Mouse (Mus musculus) heart, embryonic 12.5 days (tissue): ENCODE measurements at regions not wholly inside any gene's neighbourhood (a gene's known extent, or its start where the extent isn't known, plus 50 kb on each side); places are given as distances from the start of the nearest gene placed in this dataset.

Experiments
- ATAC-seq: fragments of 200-750 bp; cut with Nextera tagmentation; 2 replicates; pipeline ENCODE4 v1.8.0; 2017; ENCODE audit warnings: moderate TSS enrichment, moderate library complexity; ENCODE audit not compliant: insufficient number of reproducible peaks, low FRiP score
- H3K27ac ChIP-seq: fragments of 300-500 bp; sonication (generic); 2 replicates; pipeline ENCODE4 v1.5.1; 2016; ENCODE audit warnings: mild to moderate bottlenecking, moderate library complexity; ENCODE audit not compliant: poor library complexity, severe bottlenecking
- H3K27me3 ChIP-seq: fragments of 300-500 bp; sonication (generic); replicated peaks from 2 replicates; pipeline ENCODE4 v1.6.1; 2016; ENCODE audit warnings: mild to moderate bottlenecking, moderate library complexity
- H3K36me3 ChIP-seq: fragments of 300-500 bp; sonication (generic); 2 replicates; pipeline ENCODE4 v1.6.1; 2016; ENCODE audit warnings: mild to moderate bottlenecking, moderate library complexity
- H3K4me1 ChIP-seq: fragments of 300-500 bp; sonication (generic); replicated peaks from 2 replicates; pipeline ENCODE4 v1.6.1; 2016; ENCODE audit warnings: mild to moderate bottlenecking
- H3K4me2 ChIP-seq: fragments of 300-500 bp; sonication (generic); 2 replicates; pipeline ENCODE4 v1.6.1; 2016; ENCODE audit warnings: mild to moderate bottlenecking, moderate library complexity
- H3K4me3 ChIP-seq: fragments of 300-500 bp; sonication (generic); 2 replicates; pipeline ENCODE4 v1.5.1; 2016; ENCODE audit warnings: mild to moderate bottlenecking
- H3K9ac ChIP-seq: fragments of 300-500 bp; sonication (generic); 2 replicates; pipeline ENCODE4 v1.6.1; 2016; ENCODE audit warnings: mild to moderate bottlenecking, moderate library complexity
- H3K9me3 ChIP-seq: fragments of 300-500 bp; sonication (generic); replicated peaks from 2 replicates; pipeline ENCODE4 v1.6.1; 2016; ENCODE audit warnings: mild to moderate bottlenecking, moderate library complexity
- WGBS: fragments of 180-500 bp; shearing (Covaris S2); methylation state at CpG from one replicate; pipeline ENCODE4 v1.1.7; 2016; 5-methylcytosine and 5-hydroxymethylcytosine counted together

DNA sequence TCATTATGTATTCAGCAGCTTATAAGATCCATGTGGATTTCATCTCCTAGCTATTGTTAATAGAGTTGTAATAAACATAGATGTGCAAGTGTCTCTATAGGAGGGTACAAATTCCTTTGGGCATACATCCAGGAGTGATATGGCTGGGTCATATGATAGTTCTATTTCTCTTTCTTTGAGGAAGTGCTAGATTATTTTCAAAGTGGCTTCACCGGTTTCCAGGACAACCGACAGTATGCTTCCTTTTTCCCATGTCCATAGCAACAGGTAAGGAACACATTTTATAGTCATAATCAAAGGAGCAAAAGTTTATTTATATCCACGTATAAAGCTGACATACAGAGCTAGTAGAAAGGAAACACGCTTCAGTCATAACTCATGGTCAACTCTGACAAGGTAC, 710.2 kb upstream of the Tenm4 start:
- no peaks in the 10 kb centered on the region for H3K4me1 ChIP-seq
- H3K27ac ChIP-seq, result no peak overlapping the region
- no peak overlapping the region for H3K9ac ChIP-seq
- 76% methylated on average over 4 of the region's 4 CpGs for WGBS
- H3K4me2 ChIP-seq, result no peak overlapping the region
- ATAC-seq, result no peak
- no peak overlapping the region for H3K4me3 ChIP-seq
- no peaks in the 10 kb centered on the region for H3K27me3 ChIP-seq
- no peaks in the 10 kb centered on the region for H3K36me3 ChIP-seq
- no peaks in the 10 kb centered on the region for H3K9me3 ChIP-seq

DNA sequence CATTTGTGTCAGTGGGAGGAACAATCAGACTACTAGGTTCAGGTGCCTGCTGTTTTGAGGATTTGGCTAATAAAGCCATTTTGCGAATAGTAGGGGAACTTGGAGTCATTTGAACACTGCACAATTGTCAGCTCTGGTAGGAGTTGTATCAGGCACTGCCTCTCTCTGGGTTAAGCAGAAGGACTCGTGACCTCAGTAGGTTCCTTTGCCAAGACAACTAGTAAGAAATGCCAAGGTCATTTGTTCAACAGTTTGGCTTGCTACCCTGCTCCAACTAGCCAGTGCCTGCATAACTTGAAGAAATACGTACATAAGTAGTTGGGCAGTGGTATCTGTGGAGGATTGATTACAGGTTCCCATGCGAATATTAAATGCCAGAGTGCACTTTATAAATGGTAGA, 705.5 kb upstream of the Tenm4 start:
- WGBS, result 77% methylated on average over 4 of the region's 4 CpGs

DNA sequence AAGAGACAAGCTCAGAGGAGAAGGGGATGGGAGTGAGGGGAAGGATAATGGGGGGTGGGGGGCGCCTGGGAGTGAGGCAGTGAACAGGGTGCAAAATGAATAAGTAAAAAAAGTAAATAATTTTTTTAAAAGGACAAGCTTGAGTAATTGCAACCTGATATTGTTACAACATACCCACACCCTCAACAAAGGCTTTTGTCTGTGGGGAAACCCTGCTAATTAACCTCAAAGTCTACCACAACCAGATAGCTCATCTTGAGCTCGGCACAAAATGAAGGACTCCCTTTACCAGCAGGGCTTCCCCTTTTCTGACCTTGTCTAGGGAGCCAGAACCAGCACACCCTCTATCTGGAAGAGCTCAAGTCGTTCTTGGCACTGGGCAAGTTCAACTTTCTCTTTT, 704.0 kb upstream of the Tenm4 start:
- ATAC-seq, result no peak
- Histone ChIP-seq H3K36me3 (no peaks in the 10 kb centered on the region), H3K4me3 (no peak overlapping the region), H3K4me1 (no peaks in the 10 kb centered on the region), H3K9me3 (no peaks in the 10 kb centered on the region), H3K4me2 (no peak overlapping the region), H3K27ac (no peak overlapping the region), H3K27me3 (no peaks in the 10 kb centered on the region), H3K9ac (no peak overlapping the region)
- 37% methylated on average over 3 of the region's 3 CpGs for WGBS

More for the DNA sequence above, 705.5 kb upstream of the Tenm4 start:
- no peak for ATAC-seq
- Histone ChIP-seq H3K9ac (no peak overlapping the region), H3K27me3 (no peaks in the 10 kb centered on the region), H3K9me3 (no peaks in the 10 kb centered on the region), H3K4me2 (no peak overlapping the region), H3K27ac (no peak overlapping the region), H3K36me3 (no peaks in the 10 kb centered on the region), H3K4me1 (no peaks in the 10 kb centered on the region), H3K4me3 (no peak overlapping the region)

DNA sequence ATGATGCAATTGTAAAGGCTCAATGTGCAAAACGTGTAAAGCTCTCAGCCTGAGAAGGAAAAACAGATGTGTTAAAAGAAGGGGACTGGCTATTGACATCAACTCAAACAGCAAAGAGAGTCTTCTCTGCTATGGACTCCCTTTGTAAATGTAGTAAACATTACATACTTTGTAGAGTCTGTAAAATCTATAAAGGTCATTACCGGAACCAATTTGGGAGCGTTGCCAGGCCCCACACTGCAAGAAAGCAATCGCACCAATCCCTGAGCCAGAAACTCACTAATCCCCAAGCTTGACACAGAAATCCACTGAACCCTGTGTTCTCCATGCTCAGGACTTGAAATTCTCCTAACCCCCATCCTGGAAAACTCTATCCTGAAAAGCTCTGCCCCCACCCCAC, 697.2 kb upstream of the Tenm4 start:
- H3K9ac ChIP-seq, result no peak overlapping the region
- no peaks in the 10 kb centered on the region for H3K4me1 ChIP-seq
- 85% methylated on average over 4 of the region's 4 CpGs for WGBS
- no peaks in the 10 kb centered on the region for H3K36me3 ChIP-seq
- H3K27ac ChIP-seq, result no peak overlapping the region
- ATAC-seq, result no peak
- H3K9me3 ChIP-seq, result no peaks in the 10 kb centered on the region
- H3K4me3 ChIP-seq, result no peak overlapping the region
- no peaks in the 10 kb centered on the region for H3K27me3 ChIP-seq
- H3K4me2 ChIP-seq, result no peak overlapping the region

DNA sequence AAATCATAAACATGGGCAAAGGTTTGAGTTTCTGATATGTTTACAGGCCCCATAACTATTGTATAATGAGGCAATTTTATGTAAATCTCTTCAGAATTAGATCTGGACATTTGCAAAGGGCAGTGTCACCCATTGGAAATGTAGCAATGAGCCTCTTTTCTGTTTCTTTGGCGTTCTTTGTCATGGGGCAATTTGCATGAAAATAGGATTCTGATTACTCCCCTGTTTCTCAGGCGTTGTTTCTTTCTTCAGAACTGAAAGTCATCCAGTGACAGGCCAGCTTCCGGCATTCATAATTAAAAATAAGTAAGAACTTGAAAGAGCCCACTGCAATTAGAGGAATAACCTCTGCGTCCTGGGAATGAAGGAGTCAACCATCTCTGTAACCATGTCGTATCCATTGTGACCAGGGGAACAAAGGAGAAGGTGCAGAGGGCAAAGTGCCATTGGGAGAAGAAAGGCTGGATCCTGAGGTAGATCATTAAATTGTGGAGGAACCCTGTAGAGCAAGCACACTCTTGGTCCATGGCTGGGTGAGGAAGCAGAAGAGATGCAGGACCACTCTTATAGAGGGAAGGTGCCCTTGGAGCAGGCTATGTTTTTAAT, 690.8 kb upstream of the Tenm4 start:
- Histone ChIP-seq H3K9ac (no peak overlapping the region), H3K36me3 (no peaks in the 10 kb centered on the region), H3K27me3 (no peaks in the 10 kb centered on the region), H3K4me1 (no peaks in the 10 kb centered on the region), H3K4me3 (no peak overlapping the region), H3K4me2 (no peak overlapping the region), H3K9me3 (no peaks in the 10 kb centered on the region), H3K27ac (no peak overlapping the region)
- WGBS, result 66% methylated on average over 5 of the region's 5 CpGs
- ATAC-seq, result no peak

DNA sequence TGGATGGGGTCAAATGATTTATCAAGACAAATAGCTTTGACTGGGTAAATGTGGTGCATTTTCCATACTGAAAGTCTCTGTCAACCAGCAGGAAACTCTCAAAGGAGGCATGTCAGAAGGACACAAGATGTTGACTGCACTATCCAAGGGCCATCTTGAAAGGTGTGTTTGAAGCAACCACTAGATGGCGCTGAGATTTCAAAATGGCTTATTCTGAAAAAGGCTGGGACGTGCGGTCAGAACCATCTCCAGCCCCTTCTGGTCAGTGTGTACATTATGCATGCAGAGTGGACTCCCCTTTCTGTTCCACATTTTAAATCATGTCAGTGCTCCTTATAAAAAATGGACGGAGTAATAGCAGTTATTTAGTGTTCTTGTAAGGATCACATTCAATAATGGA, 681.4 kb upstream of the Tenm4 start:
- Histone ChIP-seq H3K4me3 (no peak overlapping the region), H3K9ac (no peak overlapping the region), H3K4me2 (no peak overlapping the region), H3K36me3 (no peaks in the 10 kb centered on the region), H3K27me3 (no peaks in the 10 kb centered on the region), H3K4me1 (no peaks in the 10 kb centered on the region), H3K9me3 (no peaks in the 10 kb centered on the region), H3K27ac (no peak overlapping the region)
- no peak; the same call in 1 of the 2 replicates for ATAC-seq
- WGBS, result 9% methylated on average over 4 of the region's 4 CpGs

DNA sequence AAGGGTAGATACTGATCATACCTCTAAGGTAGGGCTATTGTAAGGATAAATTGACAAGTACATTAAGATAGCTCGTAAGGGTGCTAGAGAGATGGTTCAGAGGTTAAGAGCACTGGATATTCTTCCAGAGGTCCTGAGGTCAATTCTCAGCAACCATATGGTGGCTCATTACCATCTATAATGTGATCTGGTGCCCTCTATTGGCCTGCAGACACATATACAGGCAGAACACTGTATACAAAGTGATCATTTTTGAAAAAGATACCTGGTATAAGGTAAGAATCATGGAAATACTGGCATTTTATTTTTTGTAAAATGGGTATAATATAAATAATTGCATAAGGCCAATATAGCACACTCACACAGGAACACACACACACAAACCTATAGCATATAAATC, 676.3 kb upstream of the Tenm4 start:
- Histone ChIP-seq H3K9ac (no peak overlapping the region), H3K4me1 (no peaks in the 10 kb centered on the region), H3K36me3 (no peaks in the 10 kb centered on the region), H3K4me2 (no peak overlapping the region), H3K27ac (no peak overlapping the region), H3K27me3 (no peaks in the 10 kb centered on the region), H3K9me3 (no peaks in the 10 kb centered on the region), H3K4me3 (no peak overlapping the region)
- ATAC-seq, result no peak
- 77% methylated on average over 1 of the region's 1 CpGs for WGBS

DNA sequence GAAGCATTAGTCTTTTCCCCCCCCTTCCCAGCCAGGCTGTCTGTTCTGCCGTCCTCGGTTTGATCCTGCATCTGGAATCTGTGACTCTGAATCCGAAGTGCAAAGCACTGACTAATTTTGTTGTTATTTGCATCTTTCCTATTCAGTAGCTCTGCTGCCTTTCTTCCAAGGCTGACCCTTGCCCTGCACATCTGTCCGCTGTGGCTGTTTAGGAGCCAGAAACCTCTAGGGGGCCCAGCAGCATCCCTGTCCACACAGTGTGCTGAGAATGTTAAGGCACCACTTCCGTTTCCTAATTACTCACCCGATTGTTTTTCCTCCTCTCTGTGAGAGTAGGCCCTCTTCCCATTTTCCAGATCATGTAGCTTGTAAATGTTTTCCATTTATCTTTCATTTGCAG, 668.1 kb upstream of the Tenm4 start:
- no peaks in the 10 kb centered on the region for H3K36me3 ChIP-seq
- no peak overlapping the region for H3K4me3 ChIP-seq
- H3K4me2 ChIP-seq, result no peak overlapping the region
- no peak overlapping the region for H3K9ac ChIP-seq
- H3K9me3 ChIP-seq, result no peaks in the 10 kb centered on the region
- H3K27ac ChIP-seq, result no peak overlapping the region
- no peaks in the 10 kb centered on the region for H3K27me3 ChIP-seq
- no peaks in the 10 kb centered on the region for H3K4me1 ChIP-seq
- no peak for ATAC-seq
- 36% methylated on average over 6 of the region's 6 CpGs for WGBS

DNA sequence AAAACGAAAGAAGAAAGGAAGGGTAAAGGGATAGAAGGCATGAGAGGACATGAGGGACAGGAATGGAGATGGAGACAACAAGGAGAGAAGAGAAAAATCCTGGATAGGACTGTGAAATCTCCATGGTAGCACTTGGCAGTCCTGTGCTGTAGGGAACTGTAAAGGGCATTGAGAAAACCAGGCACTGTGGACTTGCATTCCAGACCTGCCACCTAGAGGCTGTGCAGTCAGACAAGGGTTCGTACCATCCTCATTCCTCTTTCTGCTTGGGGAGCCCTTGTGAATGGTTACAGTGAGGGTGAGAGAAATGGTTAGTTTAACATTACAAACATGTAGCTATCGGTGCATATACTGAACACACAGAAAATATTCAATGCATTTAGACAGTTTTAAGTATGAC, 623.8 kb upstream of the Tenm4 start:
- no peak overlapping the region for H3K27ac ChIP-seq
- no peaks in the 10 kb centered on the region for H3K27me3 ChIP-seq
- no peak overlapping the region for H3K4me3 ChIP-seq
- no peak overlapping the region for H3K4me2 ChIP-seq
- no peaks in the 10 kb centered on the region for H3K9me3 ChIP-seq
- no peaks in the 10 kb centered on the region for H3K4me1 ChIP-seq
- H3K36me3 ChIP-seq, result no peaks in the 10 kb centered on the region
- WGBS, result 61% methylated on average over 3 of the region's 3 CpGs
- no peak for ATAC-seq
- no peak overlapping the region for H3K9ac ChIP-seq

DNA sequence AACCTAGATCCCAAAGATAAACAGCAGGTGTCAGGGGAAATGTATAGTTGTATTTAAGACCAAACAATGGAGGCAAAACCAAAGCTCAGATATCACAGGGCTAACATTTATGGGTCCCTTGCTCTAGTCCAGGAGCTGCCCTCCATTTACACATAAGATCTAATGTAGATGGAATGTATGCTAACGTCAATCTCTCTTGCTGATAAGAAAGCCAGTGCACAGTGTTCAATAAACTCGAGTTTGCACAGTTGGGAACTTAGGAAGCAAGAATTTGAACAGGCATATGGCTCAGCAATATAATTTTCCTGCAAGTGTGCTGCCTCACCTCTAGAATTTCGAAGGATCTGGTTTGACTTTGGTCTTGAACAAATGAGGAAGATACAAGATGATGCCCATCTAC, 620.9 kb upstream of the Tenm4 start:
- 43% methylated on average over 3 of the region's 3 CpGs for WGBS

DNA sequence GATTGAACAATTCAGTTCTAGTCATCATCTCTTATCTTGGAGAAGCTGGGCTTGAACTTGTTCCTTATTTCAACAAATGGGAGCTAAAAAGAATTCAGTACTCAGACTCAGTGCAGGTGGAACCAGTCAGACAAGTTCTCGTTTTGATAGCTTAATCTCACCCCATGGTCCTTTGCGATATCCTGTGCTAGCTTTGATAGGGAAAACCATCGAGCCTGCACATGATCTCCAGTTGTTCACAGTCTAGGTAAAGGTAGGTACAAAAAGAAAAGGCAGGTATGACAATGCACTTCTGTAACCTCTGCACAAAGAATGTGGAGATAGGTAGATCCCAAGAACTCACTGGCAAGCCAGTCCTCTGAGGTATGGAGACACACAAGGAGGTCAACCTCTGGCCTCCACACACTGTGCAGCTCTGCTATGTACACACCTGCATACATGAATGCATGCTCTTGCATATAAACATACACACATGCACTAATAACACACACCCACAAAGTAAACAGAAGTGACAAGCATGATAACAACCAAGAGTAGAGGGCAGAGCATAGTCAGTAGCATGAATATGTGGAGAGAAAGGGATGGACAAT, 619.2 kb upstream of the Tenm4 start:
- H3K36me3 ChIP-seq, result no peaks in the 10 kb centered on the region
- no peak overlapping the region for H3K4me3 ChIP-seq
- H3K27ac ChIP-seq, result no peak overlapping the region
- H3K4me1 ChIP-seq, result no peaks in the 10 kb centered on the region
- 74% methylated on average over 3 of the region's 3 CpGs for WGBS
- no peaks in the 10 kb centered on the region for H3K27me3 ChIP-seq
- H3K9me3 ChIP-seq, result no peaks in the 10 kb centered on the region
- no peak overlapping the region for H3K4me2 ChIP-seq
- ATAC-seq, result no peak
- H3K9ac ChIP-seq, result no peak overlapping the region

More for the DNA sequence above, 620.9 kb upstream of the Tenm4 start:
- no peak overlapping the region for H3K4me2 ChIP-seq
- H3K9ac ChIP-seq, result no peak overlapping the region
- no peak overlapping the region for H3K4me3 ChIP-seq
- H3K4me1 ChIP-seq, result no peaks in the 10 kb centered on the region
- no peak overlapping the region for H3K27ac ChIP-seq
- ATAC-seq, result no peak
- H3K27me3 ChIP-seq, result no peaks in the 10 kb centered on the region
- no peaks in the 10 kb centered on the region for H3K36me3 ChIP-seq
- H3K9me3 ChIP-seq, result no peaks in the 10 kb centered on the region

DNA sequence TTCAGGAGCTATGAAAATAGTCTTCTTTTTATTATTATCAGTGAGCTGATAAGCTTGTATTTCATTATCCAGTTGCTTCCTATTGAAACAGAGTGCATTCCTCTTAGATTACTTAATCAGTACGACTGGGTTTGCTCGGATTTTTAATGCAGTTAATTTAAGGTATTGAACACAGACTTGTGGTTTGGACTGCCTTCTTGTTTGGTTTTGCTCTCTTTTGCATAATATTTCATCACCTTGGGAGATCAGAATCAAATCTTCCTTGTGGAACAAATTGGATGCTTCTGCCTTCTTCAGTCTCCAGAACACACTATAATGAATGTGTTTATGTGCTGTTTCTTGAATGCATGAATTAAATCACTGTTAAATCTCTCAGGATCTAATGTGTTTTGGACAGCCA, 612.5 kb upstream of the Tenm4 start:
- no peak overlapping the region for H3K4me3 ChIP-seq
- H3K4me2 ChIP-seq, result no peak overlapping the region
- H3K9ac ChIP-seq, result no peak overlapping the region
- ATAC-seq, result no peak
- no peaks in the 10 kb centered on the region for H3K9me3 ChIP-seq
- H3K27ac ChIP-seq, result no peak overlapping the region
- no peaks in the 10 kb centered on the region for H3K27me3 ChIP-seq
- no peaks in the 10 kb centered on the region for H3K36me3 ChIP-seq
- WGBS, result 53% methylated on average over 2 of the region's 2 CpGs
- H3K4me1 ChIP-seq, result no peaks in the 10 kb centered on the region
